Mouse (Mus musculus) embryonic facial prominence, embryonic 12.5 days (tissue): ENCODE results near the gene Ino80. TPM values are rescaled to one million over a fixed set of nuclear protein-coding genes. Genes with fewer than 3 reads are reported as not detected.

ENCODE experiments used
- ATAC-seq: fragments of 200-750 bp; cut with Nextera tagmentation; 2 replicates; pipeline ENCODE4 v1.8.0; 2017; ENCODE audit not compliant: insufficient number of reproducible peaks, insufficient read depth, low FRiP score, low TSS enrichment
- H3K27ac ChIP-seq: fragments of 300-500 bp; sonication (generic); 2 replicates; pipeline ENCODE4 v1.5.1; 2016; ENCODE audit warnings: mild to moderate bottlenecking
- H3K27me3 ChIP-seq: fragments of 300-500 bp; sonication (generic); 2 replicates; pipeline ENCODE4 v1.6.1; 2016; ENCODE audit warnings: mild to moderate bottlenecking, moderate library complexity
- H3K36me3 ChIP-seq: fragments of 300-500 bp; sonication (generic); 2 replicates; pipeline ENCODE4 v1.6.1; 2016; ENCODE audit warnings: mild to moderate bottlenecking
- H3K4me1 ChIP-seq: fragments of 300-500 bp; sonication (generic); 2 replicates; pipeline ENCODE4 v1.6.1; 2016
- H3K4me2 ChIP-seq: fragments of 300-500 bp; sonication (generic); replicated peaks from 2 replicates; pipeline ENCODE4 v1.6.1; 2016; ENCODE audit warnings: mild to moderate bottlenecking, moderate library complexity
- H3K4me3 ChIP-seq: fragments of 300-500 bp; sonication (generic); 2 replicates; pipeline ENCODE4 v1.5.1; 2016; ENCODE audit warnings: mild to moderate bottlenecking
- H3K9ac ChIP-seq: fragments of 300-500 bp; sonication (generic); 2 replicates; pipeline ENCODE4 v1.6.1; 2016; ENCODE audit warnings: mild to moderate bottlenecking, moderate library complexity
- H3K9me3 ChIP-seq: fragments of 300-500 bp; sonication (generic); 2 replicates; pipeline ENCODE4 v1.6.1; 2016; ENCODE audit warnings: mild to moderate bottlenecking, moderate library complexity
- WGBS: fragments of 180-500 bp; shearing (Covaris S2); methylation state at CpG from one replicate; pipeline ENCODE4 v1.1.7; 2016; 5-methylcytosine and 5-hydroxymethylcytosine counted together
- polyA plus RNA-seq: library from polyadenylated mRNA; unstranded; fragments of >200 nt; fragmentation: Nextera tagmentation; extraction: Ambion mirVana; gene quantifications from 2 replicates; pipeline ENCODE4 v1.2.1, GENCODE M21; 2016

Ino80 gene
- polyA plus RNA-seq, 1 experiment from 2014 or later = 4.9 TPM

GRCm38 (mm10) chr2:119377286-119377685 is 100.2 kb downstream of the Ino80 start:
- no peaks in the 10 kb centered on the region for H3K4me1 ChIP-seq
- H3K4me2 ChIP-seq = no peak overlapping the region

GRCm38 (mm10) chr2:119370116-119370515 is 107.4 kb downstream of the Ino80 start:
- no peak for ATAC-seq
- H3K27me3 ChIP-seq = no peaks in the 10 kb centered on the region
- H3K27ac ChIP-seq = no peak overlapping the region
- 98% methylated on average over 10 of the region's 10 CpGs for WGBS
- H3K9ac ChIP-seq = no peak overlapping the region
- no peaks in the 10 kb centered on the region for H3K9me3 ChIP-seq
- H3K4me1 ChIP-seq = no peaks in the 10 kb centered on the region
- H3K4me3 ChIP-seq = no peak overlapping the region
- H3K4me2 ChIP-seq = no peak overlapping the region
- peaks cover 51% of the 10 kb centered on the region for H3K36me3 ChIP-seq

More at GRCm38 (mm10) chr2:119377286-119377685, 100.2 kb downstream of the Ino80 start:
- no peak overlapping the region for H3K4me3 ChIP-seq
- H3K36me3 ChIP-seq = peaks cover 93% of the 10 kb centered on the region
- 81% methylated on average over 9 of the region's 9 CpGs for WGBS
- no peaks in the 10 kb centered on the region for H3K9me3 ChIP-seq
- no peaks in the 10 kb centered on the region for H3K27me3 ChIP-seq
- no peak overlapping the region for H3K9ac ChIP-seq
- no peak for ATAC-seq
- no peak overlapping the region for H3K27ac ChIP-seq

GRCm38 (mm10) chr2:119367346-119367745 is 110.1 kb downstream of the Ino80 start:
- Histone ChIP-seq H3K36me3 (peaks cover 29% of the 10 kb centered on the region), H3K9me3 (no peaks in the 10 kb centered on the region), H3K27ac (no peak overlapping the region), H3K4me1 (no peaks in the 10 kb centered on the region), H3K4me3 (no peak overlapping the region), H3K27me3 (no peaks in the 10 kb centered on the region), H3K4me2 (no peak overlapping the region), H3K9ac (no peak overlapping the region)
- 75% methylated on average over 3 of the region's 3 CpGs for WGBS
- ATAC-seq = no peak

- 92% methylated on average over 3 of the region's 3 CpGs for WGBS
- no peak overlapping the region for H3K4me2 ChIP-seq
- no peaks in the 10 kb centered on the region for H3K27me3 ChIP-seq
- H3K9ac ChIP-seq = no peak overlapping the region
- peaks cover 7% of the 10 kb centered on the region for H3K36me3 ChIP-seq
- no peak overlapping the region for H3K27ac ChIP-seq
- no peak overlapping the region for H3K4me3 ChIP-seq
- H3K4me1 ChIP-seq = no peaks in the 10 kb centered on the region
- H3K9me3 ChIP-seq = peaks cover 4% of the 10 kb centered on the region; the same call in 1 of the 2 replicates
- ATAC-seq = no peak
These were observed 112.5 kb downstream of the Ino80 start for GRCm38 (mm10) chr2:119364969-119365368.

GRCm38 (mm10) chr2:119359721-119360291 is 117.7 kb downstream of the Ino80 start:
- H3K9ac ChIP-seq = no peak overlapping the region

GRCm38 (mm10) chr2:119358249-119358648 is 119.2 kb downstream of the Ino80 start:
- Histone ChIP-seq H3K4me3 (no peak overlapping the region), H3K36me3 (no peaks in the 10 kb centered on the region), H3K4me1 (no peaks in the 10 kb centered on the region), H3K9me3 (peaks cover 4% of the 10 kb centered on the region; the same call in 1 of the 2 replicates), H3K27ac (no peak overlapping the region), H3K27me3 (no peaks in the 10 kb centered on the region), H3K4me2 (no peak overlapping the region), H3K9ac (no peak overlapping the region)
- 86% methylated on average over 6 of the region's 6 CpGs for WGBS
- ATAC-seq = no peak

More at GRCm38 (mm10) chr2:119359721-119360291, 117.7 kb downstream of the Ino80 start:
- Histone ChIP-seq H3K27me3 (no peaks in the 10 kb centered on the region), H3K9me3 (peaks cover 4% of the 10 kb centered on the region; the same call in 1 of the 2 replicates), H3K4me2 (no peak overlapping the region), H3K4me3 (no peak overlapping the region), H3K27ac (no peak overlapping the region), H3K4me1 (no peaks in the 10 kb centered on the region), H3K36me3 (no peaks in the 10 kb centered on the region)
- WGBS = 89% methylated on average over 2 of the region's 2 CpGs
- no peak for ATAC-seq

- peaks cover 6% of the 10 kb centered on the region for H3K27me3 ChIP-seq
- 93% methylated on average over 5 of the region's 5 CpGs for WGBS
- peaks cover 2% of the 10 kb centered on the region; the same call in 1 of the 2 replicates for H3K9me3 ChIP-seq
- H3K27ac ChIP-seq = no peak overlapping the region
- no peaks in the 10 kb centered on the region for H3K4me1 ChIP-seq
- H3K36me3 ChIP-seq = no peaks in the 10 kb centered on the region
- H3K9ac ChIP-seq = no peak overlapping the region
- no peak overlapping the region for H3K4me2 ChIP-seq
- no peak for ATAC-seq
- H3K4me3 ChIP-seq = no peak overlapping the region
These were observed 120.7 kb downstream of the Ino80 start for GRCm38 (mm10) chr2:119356805-119357204.

- Histone ChIP-seq H3K36me3 (no peaks in the 10 kb centered on the region), H3K9ac (no peak overlapping the region), H3K9me3 (no peaks in the 10 kb centered on the region), H3K27me3 (peaks cover 11% of the 10 kb centered on the region), H3K4me2 (no peak overlapping the region), H3K4me1 (peaks cover 2% of the 10 kb centered on the region; the same call in 1 of the 2 replicates), H3K4me3 (no peak overlapping the region), H3K27ac (no peak overlapping the region)
- ATAC-seq = no peak
These were observed 121.2 kb downstream of the Ino80 start for GRCm38 (mm10) chr2:119356310-119356709.

GRCm38 (mm10) chr2:119355651-119356050 is 121.8 kb downstream of the Ino80 start:
- Histone ChIP-seq H3K4me1 (peaks cover 4% of the 10 kb centered on the region; the same call in 1 of the 2 replicates), H3K27ac (no peak overlapping the region), H3K4me3 (no peak overlapping the region), H3K9ac (no peak overlapping the region), H3K36me3 (no peaks in the 10 kb centered on the region), H3K27me3 (peaks cover 17% of the 10 kb centered on the region), H3K4me2 (no peak overlapping the region), H3K9me3 (no peaks in the 10 kb centered on the region)
- no peak for ATAC-seq
- WGBS = 28% methylated on average over 7 of the region's 7 CpGs

GRCm38 (mm10) chr2:119355089-119355488 is 122.4 kb downstream of the Ino80 start:
- no peak for ATAC-seq
- Histone ChIP-seq H3K27me3 (peaks cover 23% of the 10 kb centered on the region), H3K9me3 (no peaks in the 10 kb centered on the region), H3K4me2 (no peak overlapping the region), H3K4me1 (peaks cover 4% of the 10 kb centered on the region; the same call in 1 of the 2 replicates), H3K4me3 (no peak overlapping the region), H3K27ac (no peak overlapping the region), H3K9ac (no peak overlapping the region), H3K36me3 (no peaks in the 10 kb centered on the region)
- 91% methylated on average over 3 of the region's 3 CpGs for WGBS

GRCm38 (mm10) chr2:119353707-119354106 is 123.8 kb downstream of the Ino80 start:
- Histone ChIP-seq H3K4me2 (no peak overlapping the region), H3K27ac (no peak overlapping the region), H3K9me3 (no peaks in the 10 kb centered on the region), H3K9ac (no peak overlapping the region), H3K4me1 (peaks cover 4% of the 10 kb centered on the region; the same call in 1 of the 2 replicates), H3K27me3 (peaks cover 27% of the 10 kb centered on the region), H3K36me3 (no peaks in the 10 kb centered on the region), H3K4me3 (no peak overlapping the region)
- 82% methylated on average over 8 of the region's 8 CpGs for WGBS
- ATAC-seq = no peak
